Mouse (Mus musculus) bone marrow, adult 2 months (tissue): ENCODE data around the gene Fam107a. TPM values are rescaled to one million over a fixed set of nuclear protein-coding genes. Genes with fewer than 3 reads are reported as not detected.

ENCODE experiments used
- H3K27ac ChIP-seq: fragments of 200-500 bp; 2 replicates; pipeline ENCODE4 v1.5.1; 2012; ENCODE audit warnings: low read depth, mild to moderate bottlenecking, control low read depth, inconsistent platforms, low read length; ENCODE audit not compliant: control insufficient read depth, poor library complexity, insufficient read depth
- H3K4me1 ChIP-seq: fragments of 200-500 bp; 2 replicates; pipeline ENCODE4 v1.6.1; 2011; ENCODE audit warnings: low read length; ENCODE audit not compliant: control insufficient read depth, insufficient read depth
- H3K4me3 ChIP-seq: fragments of 200-500 bp; replicated peaks from 2 replicates; pipeline ENCODE3; 2011; ENCODE audit warnings: mild to moderate bottlenecking, low read depth, low read length, control low read depth; ENCODE audit not compliant: control insufficient read depth
- CTCF ChIP-seq: fragments of 200-500 bp; IDR thresholded peaks from 2 replicates; pipeline ENCODE4 v1.5.1; 2011; ENCODE audit warnings: low read length, control low read depth; ENCODE audit not compliant: control insufficient read depth, insufficient read depth
- POLR2A ChIP-seq: fragments of 200-500 bp; IDR thresholded peaks from 2 replicates; pipeline ENCODE4 v1.6.1; 2011; ENCODE audit warnings: low read depth, mild to moderate bottlenecking, control low read depth, low read length, borderline replicate concordance; ENCODE audit not compliant: control insufficient read depth
- WGBS: fragments of 180-500 bp; shearing (Covaris S2); methylation state at CpG from one replicate; pipeline ENCODE4 v1.1.7; 2018; 5-methylcytosine and 5-hydroxymethylcytosine counted together
- polyA plus RNA-seq: library from polyadenylated mRNA; stranded (reverse); fragments of >200 nt; gene quantifications from 2 replicates; pipeline ENCODE4 v1.2.4, GENCODE M21; 2011; ENCODE audit warnings: low replicate concordance; ENCODE audit not compliant: missing spikeins, insufficient read depth, insufficient read length

Fam107a gene
- polyA plus RNA-seq: 1.9 TPM in 1 of 2 replicates, not detected in the other

DNA sequence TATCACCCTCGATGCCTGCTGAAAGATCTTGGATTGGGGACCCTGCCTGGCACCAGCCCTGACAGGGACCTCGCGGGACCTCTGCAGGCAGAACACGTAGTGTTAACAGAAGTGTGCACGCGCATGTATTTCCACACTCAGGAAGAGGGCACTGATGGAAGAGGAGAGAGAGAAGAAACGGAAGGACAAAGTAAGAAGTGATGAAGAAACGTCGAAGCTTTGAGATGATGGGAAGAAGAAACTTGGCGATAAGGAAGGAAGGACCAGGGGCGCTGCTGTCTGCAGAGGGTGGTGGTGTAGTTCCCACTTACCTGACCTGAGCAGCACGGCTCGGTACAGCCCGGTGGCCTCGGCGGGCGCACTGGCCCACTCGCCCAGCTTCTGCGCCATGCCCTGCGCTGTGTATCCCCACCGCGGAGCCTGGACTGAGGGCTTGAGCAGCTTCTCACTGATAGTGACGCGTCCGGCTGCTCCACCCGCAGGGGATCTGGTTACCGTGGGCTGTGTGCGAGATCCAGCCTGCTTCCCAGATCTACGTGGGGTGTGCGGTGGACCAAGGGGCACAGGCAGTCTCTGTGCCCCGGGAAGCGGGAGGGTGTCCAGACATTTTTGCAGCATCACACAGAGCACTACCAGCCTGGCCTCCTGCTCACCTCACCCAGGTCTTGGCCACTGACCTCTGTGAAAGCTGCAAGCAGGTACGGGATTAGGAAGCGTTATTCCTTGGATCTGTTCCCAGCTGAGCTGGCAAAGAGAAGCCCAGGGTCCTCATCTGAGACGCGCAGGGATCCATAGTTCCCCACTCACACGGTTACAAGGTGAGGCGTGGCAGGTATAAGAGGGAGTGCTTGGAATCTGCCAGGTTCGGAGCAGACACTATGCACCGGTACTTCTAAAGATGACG is at the start of gene Fam107a:
Gene Fam107a, minus strand, starts transcription at position 830 of the 904 bp plus-strand sequence.
- Histone ChIP-seq H3K4me1 (no peaks in the 10 kb centered on the region), H3K4me3 (no peak within 1 kb of the TSS), H3K27ac (no peak within 1 kb of the TSS)
- no peak for TF ChIP-seq CTCF
- TF ChIP-seq POLR2A: no peak
- WGBS: 19% methylated on average over 41 of the region's 41 CpGs

DNA sequence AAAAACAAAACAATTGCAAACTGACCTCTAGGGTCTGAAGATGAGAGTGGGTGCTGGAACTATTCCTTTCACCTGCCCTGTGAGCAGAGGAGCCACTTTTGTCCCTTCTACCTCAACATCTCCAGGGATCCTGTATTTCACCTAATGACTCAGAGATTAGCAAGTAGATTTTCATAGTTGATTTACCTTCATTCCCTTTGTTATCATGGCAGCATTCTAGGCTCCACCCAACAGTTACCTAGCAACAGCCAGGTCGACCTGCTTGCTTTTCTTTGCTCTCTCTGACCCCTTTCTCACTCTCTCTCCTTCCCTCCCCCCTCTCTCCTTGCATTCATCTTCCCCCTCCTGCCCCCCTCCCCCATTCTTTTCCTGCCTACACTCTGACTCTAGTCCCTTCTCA is 49.3 kb upstream of the Fam107a start:
- WGBS: 11% methylated on average over 1 of the region's 1 CpGs
- TF ChIP-seq POLR2A (no peak), CTCF (no peak)
- Histone ChIP-seq H3K4me3 (no peak overlapping the region), H3K4me1 (no peaks in the 10 kb centered on the region), H3K27ac (no peak overlapping the region)

DNA sequence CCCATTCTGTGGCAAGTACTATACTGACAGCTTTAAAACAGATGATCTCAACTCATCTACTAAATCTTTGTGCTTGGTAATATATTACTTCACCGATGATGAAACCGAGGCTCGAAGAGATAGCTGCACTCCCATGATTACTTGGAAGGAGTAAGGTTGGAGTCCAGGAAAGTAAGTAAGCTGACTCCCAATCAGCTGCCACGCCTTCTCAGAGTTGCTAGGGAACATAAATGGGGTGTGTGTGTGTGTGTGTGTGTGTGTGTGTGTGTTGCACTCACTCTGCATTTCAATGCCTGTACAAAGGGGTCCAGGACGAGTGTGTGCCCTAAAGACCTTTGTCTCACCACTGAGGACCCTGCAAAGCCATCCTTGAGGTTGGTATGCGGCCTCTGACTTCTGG is 48.0 kb upstream of the Fam107a start:
- Histone ChIP-seq H3K4me1 (no peaks in the 10 kb centered on the region), H3K4me3 (no peak overlapping the region), H3K27ac (no peak overlapping the region)
- TF ChIP-seq CTCF (no peak), POLR2A (no peak)
- WGBS: 71% methylated on average over 6 of the region's 6 CpGs

DNA sequence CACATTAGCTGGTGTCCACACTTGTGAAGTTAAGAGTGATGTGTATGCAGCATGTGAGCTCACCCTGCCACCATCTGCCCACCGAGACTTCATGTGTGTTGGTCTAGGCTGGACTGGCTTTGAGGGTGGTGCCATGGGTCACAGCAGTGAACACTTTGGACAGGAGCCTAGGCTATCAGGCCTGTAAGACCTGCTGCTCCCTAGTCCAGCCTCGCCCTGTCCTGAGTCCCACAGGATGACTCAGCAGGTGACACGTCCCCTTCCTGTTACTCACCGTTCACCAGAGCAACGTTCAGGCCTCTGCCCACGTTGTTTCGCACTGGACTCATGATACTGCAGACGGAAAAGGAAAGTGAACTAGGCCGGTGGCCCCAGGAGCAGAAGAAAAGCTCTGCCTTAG is 39.0 kb upstream of the Fam107a start:
- no peak overlapping the region for H3K27ac ChIP-seq
- no peaks in the 10 kb centered on the region for H3K4me1 ChIP-seq
- WGBS: 28% methylated on average over 9 of the region's 9 CpGs
- no peak overlapping the region for H3K4me3 ChIP-seq
- no peak for TF ChIP-seq CTCF
- TF ChIP-seq POLR2A: no peak

DNA sequence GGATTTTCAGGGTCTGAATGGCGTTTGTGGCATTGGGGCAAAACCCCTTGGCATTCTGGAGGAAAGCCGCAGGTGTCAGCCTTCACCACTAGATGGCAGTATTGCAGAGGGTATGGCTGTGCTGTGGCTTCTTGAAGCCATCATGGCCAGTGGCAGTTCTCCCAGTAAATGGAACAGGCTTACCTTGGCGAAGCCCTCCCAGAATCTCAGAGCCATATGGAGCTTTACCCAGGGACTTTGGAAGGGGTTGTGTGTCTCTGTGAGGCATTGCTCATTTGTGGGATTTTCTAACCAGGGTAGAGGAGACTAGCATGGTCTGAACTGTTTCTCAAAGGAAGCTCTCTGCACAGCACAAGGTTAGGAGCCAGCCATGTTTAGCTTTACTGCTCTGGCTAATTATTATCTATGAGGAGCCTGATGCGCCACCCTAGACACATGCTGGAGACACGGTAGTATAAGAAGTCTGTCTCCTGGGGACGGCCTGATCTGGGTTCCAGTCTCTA is 38.2 kb upstream of the Fam107a start:
- Histone ChIP-seq H3K4me1 (no peaks in the 10 kb centered on the region), H3K4me3 (no peak overlapping the region), H3K27ac (no peak overlapping the region)
- WGBS: 42% methylated on average over 6 of the region's 6 CpGs
- TF ChIP-seq CTCF: peak; percentile 90
- TF ChIP-seq POLR2A: no peak

DNA sequence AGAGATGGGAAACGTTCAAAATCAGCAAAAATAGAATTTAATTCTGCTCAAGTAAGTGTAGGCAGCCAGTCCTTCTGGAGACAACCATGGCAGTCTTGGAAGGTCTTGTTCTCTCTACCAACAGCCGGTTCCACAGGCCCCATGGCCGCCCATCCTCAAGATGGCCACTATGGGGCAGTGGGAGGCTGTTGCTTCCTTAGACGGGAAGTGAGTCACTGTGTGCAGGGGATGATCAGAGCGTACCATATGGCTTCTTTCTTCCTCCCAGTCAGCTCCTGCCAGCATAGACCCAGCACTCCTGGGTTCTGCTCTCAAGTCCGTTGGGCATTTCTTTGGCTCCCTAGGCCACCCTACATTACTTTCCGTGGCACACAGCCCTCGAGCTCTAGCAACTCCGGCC is 31.1 kb upstream of the Fam107a start:
- 45% methylated on average over 9 of the region's 9 CpGs for WGBS

DNA sequence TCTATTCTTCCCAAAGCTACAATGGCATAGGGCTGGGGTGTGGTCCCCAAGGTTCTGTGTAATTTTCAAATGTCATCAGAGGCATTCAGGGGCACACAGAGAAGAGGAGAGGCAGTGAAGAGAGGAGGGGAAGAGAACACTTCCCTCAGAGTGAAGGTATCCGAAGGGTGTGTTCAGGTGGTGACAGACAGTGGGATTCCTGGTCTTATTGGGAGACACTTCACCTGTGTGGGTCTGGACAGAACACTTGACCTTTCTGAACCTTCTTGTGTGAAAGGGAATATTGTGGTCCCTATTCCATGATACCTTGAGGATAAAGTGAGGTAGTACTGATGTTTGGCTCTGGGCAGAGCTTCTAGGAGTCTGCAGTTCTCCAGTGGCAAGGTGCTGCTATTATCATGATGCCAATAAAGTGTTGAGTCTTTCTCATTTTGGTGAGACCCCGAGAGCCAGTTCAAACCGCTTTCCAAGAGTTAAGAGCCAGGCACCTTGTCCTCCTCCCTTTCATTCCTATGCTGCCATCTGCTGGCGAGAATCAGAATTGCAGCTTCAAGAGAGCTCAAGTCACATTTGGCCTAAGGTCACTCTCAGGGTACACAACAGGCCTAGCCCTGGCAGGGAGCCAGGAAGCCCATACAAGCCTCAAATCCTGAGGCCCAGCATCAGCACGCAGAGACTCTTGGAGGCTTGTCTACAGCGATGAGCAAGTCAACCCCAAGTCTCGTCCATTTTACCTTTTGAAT is 28.6 kb upstream of the Fam107a start:
- Histone ChIP-seq H3K4me1 (no peaks in the 10 kb centered on the region), H3K4me3 (no peak overlapping the region), H3K27ac (no peak overlapping the region)
- WGBS: 26% methylated on average over 7 of the region's 7 CpGs
- TF ChIP-seq POLR2A: no peak
- TF ChIP-seq CTCF: peak; percentile 77

More for the DNA sequence above, 31.1 kb upstream of the Fam107a start:
- TF ChIP-seq CTCF: no peak
- H3K4me1 ChIP-seq: no peaks in the 10 kb centered on the region
- no peak overlapping the region for H3K4me3 ChIP-seq
- no peak overlapping the region for H3K27ac ChIP-seq

DNA sequence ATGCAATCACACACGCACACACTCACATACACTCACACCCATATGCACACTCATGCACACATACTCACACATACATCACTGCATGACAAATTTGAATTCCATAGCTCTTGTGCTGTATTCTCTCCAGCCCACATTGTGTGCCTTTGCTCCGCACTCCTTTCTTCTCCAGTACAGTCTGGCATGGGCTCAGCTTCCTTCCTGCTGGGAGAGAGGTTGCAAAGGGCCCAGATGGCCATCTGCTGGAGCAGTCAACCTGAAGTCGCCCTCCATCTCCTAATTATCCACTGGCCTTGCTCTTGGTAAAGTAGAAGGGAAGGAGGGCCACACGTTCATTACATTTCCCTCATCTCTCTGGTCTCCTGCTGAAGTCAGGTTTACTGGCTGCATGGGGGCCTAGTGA is 27.7 kb upstream of the Fam107a start:
- no peak for TF ChIP-seq CTCF
- H3K4me3 ChIP-seq: no peak overlapping the region
- WGBS: 77% methylated on average over 4 of the region's 4 CpGs
- H3K27ac ChIP-seq: no peak overlapping the region
- no peaks in the 10 kb centered on the region for H3K4me1 ChIP-seq
